Mouse (Mus musculus): ENCODE measurements around the gene Wasf3. TPM values are rescaled to one million over a fixed set of nuclear protein-coding genes. Genes with fewer than 3 reads are reported as not detected.
A peak's percentile ranks its signal among the peaks of the same experiment; 100 is the strongest.

Wasf3 gene
- 0.81 and 0.85 TPM in 2 replicates for polyA plus RNA-seq (2015; fragmentation: Nextera tagmentation; extraction: Ambion mirVana)

DNA sequence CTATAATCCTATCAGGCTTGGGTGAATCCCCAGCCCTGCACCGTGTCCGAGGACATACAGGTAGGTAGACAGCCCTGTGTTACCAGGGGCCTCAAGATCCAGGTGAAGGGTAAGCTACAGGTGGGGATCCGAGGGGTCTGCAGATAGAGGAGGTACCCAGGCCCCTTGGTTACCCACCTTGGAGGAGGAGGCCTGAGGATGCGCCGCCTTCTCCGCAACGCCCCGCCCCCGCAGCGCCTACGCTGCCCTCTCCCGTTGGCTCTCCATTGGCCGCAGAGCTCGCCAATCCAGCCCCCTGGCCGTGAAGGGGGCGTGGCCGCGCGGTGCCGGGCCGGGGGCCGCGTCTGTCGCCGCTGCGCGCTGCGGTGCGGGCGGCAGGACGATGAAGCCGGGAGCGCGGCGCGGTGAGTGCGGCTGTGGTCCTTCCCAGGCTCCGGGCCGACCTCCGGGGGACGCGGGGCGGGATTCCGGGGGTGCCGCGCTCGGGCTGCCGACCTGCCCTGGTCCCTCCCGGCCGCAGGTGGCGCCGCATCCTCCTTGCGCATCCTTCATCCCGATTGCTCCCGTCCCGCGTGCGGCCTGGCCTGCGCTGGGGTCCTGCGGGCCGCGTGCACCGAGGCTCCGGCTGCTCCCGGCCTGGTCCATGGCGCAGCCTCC, at the start of gene Wasf3:
Gene Wasf3 (plus strand): TSS at position 51 of the 657 bp plus-strand sequence.
- Histone ChIP-seq H3K9ac (ENCODE audit: low read depth, low read length) (peak within 1 kb of the TSS; percentile 34; the same call in 1 of the 2 replicates), H3K9me3 (ENCODE audit: control insufficient read depth) (no peaks in the 10 kb centered on the region), H3K4me1 (replicated peaks; ENCODE audit: control insufficient read depth, insufficient read depth, low read length) (no peaks in the 10 kb centered on the region), H3K4me3 (ENCODE audit: low read depth, low read length) (peak within 1 kb of the TSS; percentile 50), H3K36me3 (ENCODE audit: control insufficient read depth, insufficient read depth) (no peaks in the 10 kb centered on the region), H3K27ac (ENCODE audit: low read depth, low read length) (no peak within 1 kb of the TSS), H3K27me3 (replicated peaks; ENCODE audit: control insufficient read depth, insufficient read depth, low read length) (peaks cover 8% of the 10 kb centered on the region), H3K4me2 (replicated peaks; ENCODE audit: low read depth) (peak within 1 kb of the TSS; percentile 70)
- ATAC-seq = peak; percentile 72
- WGBS = under 1% methylated on average over 65 of the region's 66 CpGs
- peak; percentile 45 for TF ChIP-seq CTCF (IDR thresholded peaks at IDR 0.05; ENCODE audit: low read depth)

DNA sequence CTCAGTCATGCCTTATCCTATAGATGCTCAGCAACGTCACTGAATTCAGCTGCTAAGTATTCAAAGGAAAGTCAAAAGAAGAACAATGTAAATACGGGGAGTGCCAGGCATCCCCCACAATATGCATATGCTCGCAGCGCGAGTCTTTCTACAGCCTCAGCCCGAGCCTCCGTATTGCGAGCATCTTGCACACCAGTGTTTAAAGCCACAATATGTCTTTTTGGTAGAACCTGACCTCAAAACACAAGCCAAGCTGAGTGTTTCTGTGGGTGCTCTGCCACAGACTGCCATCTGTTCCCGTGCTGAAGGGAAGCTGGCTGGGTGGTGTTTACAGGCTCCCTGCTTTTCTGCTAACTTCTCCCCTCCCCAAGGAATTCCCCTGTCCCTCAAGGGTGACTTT, 46.7 kb upstream of the Wasf3 start:
- Histone ChIP-seq H3K4me1 (replicated peaks; ENCODE audit: control insufficient read depth, insufficient read depth, low read length) (no peaks in the 10 kb centered on the region), H3K4me2 (replicated peaks; ENCODE audit: low read depth) (no peak overlapping the region), H3K27ac (ENCODE audit: low read depth, low read length) (no peak overlapping the region), H3K36me3 (ENCODE audit: control insufficient read depth, insufficient read depth) (no peaks in the 10 kb centered on the region), H3K9ac (ENCODE audit: low read depth, low read length) (no peak overlapping the region), H3K4me3 (ENCODE audit: low read depth, low read length) (no peak overlapping the region), H3K27me3 (replicated peaks; ENCODE audit: control insufficient read depth, insufficient read depth, low read length) (no peaks in the 10 kb centered on the region), H3K9me3 (ENCODE audit: control insufficient read depth) (no peaks in the 10 kb centered on the region)
- WGBS = 54% methylated on average over 9 of the region's 9 CpGs
- no peak for TF ChIP-seq CTCF (IDR thresholded peaks at IDR 0.05; ENCODE audit: low read depth)
- ATAC-seq = no peak

DNA sequence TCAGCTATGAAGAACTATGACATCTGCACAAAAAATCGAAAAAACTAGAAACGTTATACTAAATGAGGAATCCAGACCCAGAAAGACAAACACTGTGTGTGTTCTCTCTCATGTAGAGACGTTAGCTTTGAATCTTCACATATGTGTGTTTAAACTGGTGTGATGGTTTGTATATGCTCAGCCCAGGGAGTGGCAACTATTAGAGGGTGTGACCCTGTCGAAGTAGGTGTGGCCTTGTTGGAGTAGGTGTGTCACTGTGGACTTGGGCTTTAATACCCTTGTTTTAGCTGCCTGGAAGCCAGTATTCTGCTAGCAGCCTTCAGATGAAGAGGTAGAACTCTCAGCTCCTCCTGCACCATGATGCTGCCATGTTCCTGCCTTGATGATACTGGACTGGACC, 44.7 kb upstream of the Wasf3 start:
- 72% methylated on average over 4 of the region's 4 CpGs for WGBS
- no peak overlapping the region for H3K27ac ChIP-seq (ENCODE audit: low read depth, low read length)
- no peaks in the 10 kb centered on the region for H3K27me3 ChIP-seq (replicated peaks; ENCODE audit: control insufficient read depth, insufficient read depth, low read length)
- no peaks in the 10 kb centered on the region for H3K36me3 ChIP-seq (ENCODE audit: control insufficient read depth, insufficient read depth)
- no peak overlapping the region for H3K4me2 ChIP-seq (replicated peaks; ENCODE audit: low read depth)
- no peak for ATAC-seq
- no peaks in the 10 kb centered on the region for H3K9me3 ChIP-seq (ENCODE audit: control insufficient read depth)
- H3K4me1 ChIP-seq (replicated peaks; ENCODE audit: control insufficient read depth, insufficient read depth, low read length) = no peaks in the 10 kb centered on the region
- H3K4me3 ChIP-seq (ENCODE audit: low read depth, low read length) = no peak overlapping the region
- TF ChIP-seq CTCF (IDR thresholded peaks at IDR 0.05; ENCODE audit: low read depth) = no peak
- no peak overlapping the region for H3K9ac ChIP-seq (ENCODE audit: low read depth, low read length)

DNA sequence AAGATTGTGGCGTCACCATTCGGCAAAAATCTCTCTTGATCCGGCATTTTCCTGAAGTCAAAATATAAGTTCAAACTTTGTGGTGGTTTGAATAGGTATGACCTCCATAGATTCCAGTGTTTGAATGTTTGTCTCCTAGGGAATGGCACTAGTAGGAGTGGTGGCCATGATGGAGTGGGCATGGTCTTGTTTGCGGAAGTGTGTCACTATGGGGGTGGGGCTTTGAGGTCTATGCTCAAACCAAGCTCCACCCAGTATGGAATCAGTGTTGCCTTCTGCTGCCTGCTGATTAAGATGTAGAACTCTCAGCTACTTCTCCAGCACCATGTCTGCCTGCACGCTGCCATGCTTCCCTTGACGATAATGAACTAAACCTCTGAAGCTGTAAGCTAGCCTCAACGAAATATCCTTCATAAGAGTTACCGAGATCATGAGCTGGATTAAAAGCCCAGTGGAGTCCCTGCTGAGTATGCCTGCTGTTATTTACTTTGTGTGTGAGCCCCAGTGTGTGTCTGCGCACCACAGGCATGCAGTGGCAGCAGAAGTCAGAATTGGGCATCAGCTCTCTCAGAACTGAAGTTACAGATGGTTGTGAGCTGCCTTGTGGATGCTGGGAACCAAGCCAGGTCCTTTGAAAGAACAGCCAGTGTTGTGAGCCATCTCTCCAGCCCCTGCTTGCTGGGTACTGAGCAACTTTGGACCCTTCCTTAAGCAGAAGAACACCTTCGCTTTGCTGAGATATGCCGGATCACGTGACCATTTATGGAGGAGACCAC, 39.7 kb upstream of the Wasf3 start:
- no peak for TF ChIP-seq CTCF (IDR thresholded peaks at IDR 0.05; ENCODE audit: low read depth)
- no peak overlapping the region for H3K4me2 ChIP-seq (replicated peaks; ENCODE audit: low read depth)
- no peak overlapping the region for H3K27ac ChIP-seq (ENCODE audit: low read depth, low read length)
- 87% methylated on average over 12 of the region's 12 CpGs for WGBS
- no peaks in the 10 kb centered on the region for H3K4me1 ChIP-seq (replicated peaks; ENCODE audit: control insufficient read depth, insufficient read depth, low read length)
- ATAC-seq = no peak
- no peaks in the 10 kb centered on the region for H3K36me3 ChIP-seq (ENCODE audit: control insufficient read depth, insufficient read depth)
- H3K9ac ChIP-seq (ENCODE audit: low read depth, low read length) = no peak overlapping the region
- no peaks in the 10 kb centered on the region for H3K9me3 ChIP-seq (ENCODE audit: control insufficient read depth)
- no peaks in the 10 kb centered on the region for H3K27me3 ChIP-seq (replicated peaks; ENCODE audit: control insufficient read depth, insufficient read depth, low read length)
- no peak overlapping the region for H3K4me3 ChIP-seq (ENCODE audit: low read depth, low read length)

DNA sequence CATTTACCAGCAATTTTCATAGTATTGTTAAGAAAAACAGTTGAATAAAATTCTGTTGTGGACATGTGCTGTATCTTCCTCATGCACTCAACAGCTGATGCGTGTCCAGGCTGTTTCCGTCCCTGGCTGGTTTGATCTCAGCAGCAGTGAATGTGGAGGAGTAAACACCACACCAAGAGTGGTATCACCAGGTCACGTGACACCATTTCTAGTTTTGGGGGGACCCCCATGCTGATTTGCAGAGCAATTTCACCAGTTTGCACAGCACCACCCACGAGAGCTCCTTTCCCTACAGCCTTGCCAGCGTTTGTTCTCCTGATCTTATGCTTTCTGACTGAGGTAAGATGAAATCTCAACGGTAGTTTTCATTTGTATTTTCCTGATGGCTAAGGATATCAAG, 37.7 kb upstream of the Wasf3 start:
- Histone ChIP-seq H3K4me3 (ENCODE audit: low read depth, low read length) (no peak overlapping the region), H3K27me3 (replicated peaks; ENCODE audit: control insufficient read depth, insufficient read depth, low read length) (no peaks in the 10 kb centered on the region), H3K9ac (ENCODE audit: low read depth, low read length) (no peak overlapping the region), H3K4me2 (replicated peaks; ENCODE audit: low read depth) (no peak overlapping the region), H3K27ac (ENCODE audit: low read depth, low read length) (no peak overlapping the region), H3K4me1 (replicated peaks; ENCODE audit: control insufficient read depth, insufficient read depth, low read length) (no peaks in the 10 kb centered on the region), H3K36me3 (ENCODE audit: control insufficient read depth, insufficient read depth) (no peaks in the 10 kb centered on the region), H3K9me3 (ENCODE audit: control insufficient read depth) (no peaks in the 10 kb centered on the region)
- TF ChIP-seq CTCF (IDR thresholded peaks at IDR 0.05; ENCODE audit: low read depth) = no peak
- WGBS = 67% methylated on average over 6 of the region's 6 CpGs
- no peak for ATAC-seq

DNA sequence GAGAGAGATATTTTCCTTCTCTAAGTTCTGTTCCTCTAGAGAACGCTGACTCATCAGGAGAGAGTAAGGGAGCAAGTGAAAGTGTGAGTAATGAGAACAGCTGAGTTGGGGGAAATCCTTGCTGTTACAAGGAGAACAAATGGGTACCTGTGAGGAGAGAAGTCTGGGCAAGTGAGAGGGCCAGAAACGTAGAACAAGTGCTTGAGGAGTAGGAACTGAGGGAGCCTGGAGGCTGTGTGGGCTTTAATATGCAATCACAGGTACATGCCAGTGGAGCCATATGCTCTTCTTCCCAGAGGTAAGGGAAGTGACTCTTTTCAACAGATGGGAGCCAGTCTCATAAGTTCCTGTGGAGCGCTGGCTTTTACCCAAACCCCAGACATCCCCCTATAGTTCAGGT, 35.6 kb upstream of the Wasf3 start:
- ATAC-seq = no peak
- Histone ChIP-seq H3K4me2 (replicated peaks; ENCODE audit: low read depth) (no peak overlapping the region), H3K4me1 (replicated peaks; ENCODE audit: control insufficient read depth, insufficient read depth, low read length) (no peaks in the 10 kb centered on the region), H3K27me3 (replicated peaks; ENCODE audit: control insufficient read depth, insufficient read depth, low read length) (no peaks in the 10 kb centered on the region), H3K36me3 (ENCODE audit: control insufficient read depth, insufficient read depth) (no peaks in the 10 kb centered on the region), H3K9ac (ENCODE audit: low read depth, low read length) (no peak overlapping the region), H3K9me3 (ENCODE audit: control insufficient read depth) (no peaks in the 10 kb centered on the region), H3K4me3 (ENCODE audit: low read depth, low read length) (no peak overlapping the region), H3K27ac (ENCODE audit: low read depth, low read length) (no peak overlapping the region)
- TF ChIP-seq CTCF (IDR thresholded peaks at IDR 0.05; ENCODE audit: low read depth) = no peak
- WGBS = 63% methylated on average over 3 of the region's 3 CpGs

Measured in intestine, postnatal 0 days (tissue).